Mouse (Mus musculus) CH12.LX (cell line): ENCODE results near the gene Olfr351. TPM values are rescaled to one million over a fixed set of nuclear protein-coding genes. Genes with fewer than 3 reads are reported as not detected.

Experiments used
- polyA plus RNA-seq: library from polyadenylated mRNA; unstranded; fragments of >175 nt; gene quantifications from 2 replicates; pipeline ENCODE4 v1.2.1, GENCODE M21; 2012; ENCODE audit warnings: low read depth; ENCODE audit not compliant: insufficient read length
- total RNA-seq, 2 experiments: library from RNA; depleted of rRNA; stranded (reverse); fragments of 300-350 nt in 1 of 2; fragments of >200 nt in 1 of 2; gene quantifications; 2 replicates each; pipeline ENCODE4 v1.2.3; 2012 to 2014

The Olfr351 gene
- total and polyA plus RNA-seq, 3 experiments, result not detected

Other genes starting within 250 kb of the Olfr351 start
- gene Olfr345, start 222.6 kb downstream of the Olfr351 start, total RNA-seq (2012; rRNA removed), result not detected in 2 replicates
- not detected in 2 replicates for gene Olfr345, start 222.6 kb downstream of the Olfr351 start, total RNA-seq (2014; rRNA removed)
- gene Olfr345, start 222.6 kb downstream of the Olfr351 start, polyA plus RNA-seq, result not detected in 2 replicates
- gene Olfr346, start 176.9 kb downstream of the Olfr351 start, total RNA-seq (2012; rRNA removed), result not detected in 2 replicates
- not detected in 2 replicates for gene Olfr346, start 176.9 kb downstream of the Olfr351 start, total RNA-seq (2014; rRNA removed)
- not detected in 2 replicates for gene Olfr346, start 176.9 kb downstream of the Olfr351 start, polyA plus RNA-seq
- not detected in 2 replicates for gene Olfr347, start 130.8 kb downstream of the Olfr351 start, total RNA-seq (2012; rRNA removed)
- gene Olfr347, start 130.8 kb downstream of the Olfr351 start, total RNA-seq (2014; rRNA removed), result not detected in 2 replicates
- not detected in 2 replicates for gene Olfr347, start 130.8 kb downstream of the Olfr351 start, polyA plus RNA-seq
- gene Olfr348, start 78.4 kb downstream of the Olfr351 start, total RNA-seq (2012; rRNA removed), result not detected in 2 replicates
- gene Olfr348, start 78.4 kb downstream of the Olfr351 start, total RNA-seq (2014; rRNA removed), result not detected in 2 replicates
- not detected in 2 replicates for gene Olfr348, start 78.4 kb downstream of the Olfr351 start, polyA plus RNA-seq
- not detected in 2 replicates for gene Olfr50, start 72.1 kb downstream of the Olfr351 start, total RNA-seq (2012; rRNA removed)
- gene Olfr50, start 72.1 kb downstream of the Olfr351 start, total RNA-seq (2014; rRNA removed), result not detected in 2 replicates
- not detected in 2 replicates for gene Olfr50, start 72.1 kb downstream of the Olfr351 start, polyA plus RNA-seq
- gene Olfr3, start 45.6 kb downstream of the Olfr351 start, total RNA-seq (2012; rRNA removed), result not detected in 2 replicates
- not detected in 2 replicates for gene Olfr3, start 45.6 kb downstream of the Olfr351 start, total RNA-seq (2014; rRNA removed)
- not detected in 2 replicates for gene Olfr3, start 45.6 kb downstream of the Olfr351 start, polyA plus RNA-seq
- gene Olfr350, start 16.4 kb downstream of the Olfr351 start, total RNA-seq (2012; rRNA removed), result not detected in 2 replicates
- gene Olfr350, start 16.4 kb downstream of the Olfr351 start, total RNA-seq (2014; rRNA removed), result not detected in 2 replicates
- not detected in 2 replicates for gene Olfr350, start 16.4 kb downstream of the Olfr351 start, polyA plus RNA-seq
- not detected in 2 replicates for gene Olfr352, start 5.8 kb upstream of the Olfr351 start, total RNA-seq (2012; rRNA removed)
- not detected in 2 replicates for gene Olfr352, start 5.8 kb upstream of the Olfr351 start, total RNA-seq (2014; rRNA removed)
- gene Olfr352, start 5.8 kb upstream of the Olfr351 start, polyA plus RNA-seq, result not detected in 2 replicates
- not detected in 2 replicates for gene Olfr353, start 30.3 kb upstream of the Olfr351 start, total RNA-seq (2012; rRNA removed)
- not detected in 2 replicates for gene Olfr353, start 30.3 kb upstream of the Olfr351 start, total RNA-seq (2014; rRNA removed)
- not detected in 2 replicates for gene Olfr353, start 30.3 kb upstream of the Olfr351 start, polyA plus RNA-seq
- gene Olfr354, start 43.0 kb upstream of the Olfr351 start, total RNA-seq (2012; rRNA removed), result not detected in 2 replicates
- not detected in 2 replicates for gene Olfr354, start 43.0 kb upstream of the Olfr351 start, total RNA-seq (2014; rRNA removed)
- gene Olfr354, start 43.0 kb upstream of the Olfr351 start, polyA plus RNA-seq, result not detected in 2 replicates
- gene Olfr355, start 66.2 kb upstream of the Olfr351 start, total RNA-seq (2012; rRNA removed), result not detected in 2 replicates
- not detected in 2 replicates for gene Olfr355, start 66.2 kb upstream of the Olfr351 start, total RNA-seq (2014; rRNA removed)
- gene Olfr355, start 66.2 kb upstream of the Olfr351 start, polyA plus RNA-seq, result not detected in 2 replicates
- not detected in 2 replicates for gene Olfr356, start 74.5 kb upstream of the Olfr351 start, total RNA-seq (2012; rRNA removed)
- gene Olfr356, start 74.5 kb upstream of the Olfr351 start, total RNA-seq (2014; rRNA removed), result not detected in 2 replicates
- gene Olfr356, start 74.5 kb upstream of the Olfr351 start, polyA plus RNA-seq, result not detected in 2 replicates
- not detected in 2 replicates for gene Olfr357, start 131.2 kb upstream of the Olfr351 start, total RNA-seq (2012; rRNA removed)
- not detected in 2 replicates for gene Olfr357, start 131.2 kb upstream of the Olfr351 start, total RNA-seq (2014; rRNA removed)
- not detected in 2 replicates for gene Olfr357, start 131.2 kb upstream of the Olfr351 start, polyA plus RNA-seq
- not detected in 2 replicates for gene Olfr358, start 146.7 kb upstream of the Olfr351 start, total RNA-seq (2012; rRNA removed)
- gene Olfr358, start 146.7 kb upstream of the Olfr351 start, total RNA-seq (2014; rRNA removed), result not detected in 2 replicates
- gene Olfr358, start 146.7 kb upstream of the Olfr351 start, polyA plus RNA-seq, result not detected in 2 replicates
- gene Olfr360, start 203.1 kb upstream of the Olfr351 start, total RNA-seq (2012; rRNA removed), result not detected in 2 replicates
- not detected in 2 replicates for gene Olfr360, start 203.1 kb upstream of the Olfr351 start, total RNA-seq (2014; rRNA removed)
- not detected in 2 replicates for gene Olfr360, start 203.1 kb upstream of the Olfr351 start, polyA plus RNA-seq
- gene Olfr361, start 226.6 kb upstream of the Olfr351 start, total RNA-seq (2012; rRNA removed), result not detected in 2 replicates
- not detected in 2 replicates for gene Olfr361, start 226.6 kb upstream of the Olfr351 start, total RNA-seq (2014; rRNA removed)
- gene Olfr361, start 226.6 kb upstream of the Olfr351 start, polyA plus RNA-seq, result not detected in 2 replicates